Comparison of ENCODE assay signal across 28 mouse cellular contexts in genomic region chr8:106764529-106764928, GRCm38 (mm10).
A peak's percentile ranks its signal among the peaks of the same experiment; 100 is the strongest.
DNase-seq lines count a peak whose midpoint lies in the region; ATAC-seq lines count a peak whose summit lies in the region.
"Had no signal": no experiment of that assay in that cellular context is flagged by ENCODE, and none has a peak within 500 bp of the region (broad histone marks: within the 10 kb centered on the region; RNA-seq: fewer than 3 reads in every experiment).

No protein-coding gene starts in this region.

- no peak overlapping the region for H3K4me2 ChIP-seq in midbrain, embryonic 11.5 days
- H3K4me2 ChIP-seq in midbrain, embryonic 16.5 days (ENCODE audit: low read length), result no peak overlapping the region
- H3K4me2 ChIP-seq: embryonic facial prominence, embryonic 12.5 days; embryonic facial prominence, embryonic 15.5 days; heart, embryonic 12.5 days; heart, embryonic 15.5 days; hindbrain, embryonic 13.5 days had no signal

- peak; percentile 9 for DNase-seq in cerebellum, adult 9-10 months
- no peak for DNase-seq in cerebellum, adult 11-12 months
- DNase-seq in cerebellum, postnatal 25 days, result peak; percentile 18 to 32
- no peak for DNase-seq in cerebellum, postnatal 36 days
- DNase-seq in midbrain, embryonic 11.5 days (ENCODE audit: low spot score, missing footprints), result peak; percentile 23
- no peak for DNase-seq in heart, adult 8-10 months (ENCODE audit: low spot score)
- DNase-seq: adrenal gland, postnatal 10 days; adrenal gland, postnatal 36 days; B cell, adult 2 months; forebrain, postnatal 0 days; gastrocnemius, adult 2 months; gastrocnemius, postnatal 14 days; heart, adult 11 months; heart, postnatal 10 days; heart, postnatal 36 days; kidney, adult 18-20 months had no signal

- H3K4me3 ChIP-seq in midbrain, embryonic 11.5 days (ENCODE audit: low read depth, low read length), result no peak overlapping the region
- H3K4me3 ChIP-seq in midbrain, embryonic 16.5 days (ENCODE audit: low read depth, low read length), result no peak overlapping the region
- H3K4me3 ChIP-seq: embryonic facial prominence, embryonic 12.5 days; embryonic facial prominence, embryonic 15.5 days; gastrocnemius, adult 2 months; heart, embryonic 12.5 days; heart, embryonic 15.5 days; hindbrain, embryonic 10.5 days; hindbrain, embryonic 13.5 days had no signal

- no peaks in the 10 kb centered on the region for H3K36me3 ChIP-seq in midbrain, embryonic 11.5 days (ENCODE audit: control insufficient read depth, insufficient read depth, low read length)
- H3K36me3 ChIP-seq in midbrain, embryonic 16.5 days (ENCODE audit: control insufficient read depth, insufficient read depth, low read length), result no peaks in the 10 kb centered on the region
- H3K36me3 ChIP-seq: embryonic facial prominence, embryonic 12.5 days; embryonic facial prominence, embryonic 15.5 days; heart, embryonic 12.5 days; heart, embryonic 15.5 days; hindbrain, embryonic 10.5 days; hindbrain, embryonic 13.5 days had no signal

- peaks cover 11% of the 10 kb centered on the region for H3K4me1 ChIP-seq in midbrain, embryonic 11.5 days (ENCODE audit: control insufficient read depth, insufficient read depth, low read length)
- peaks cover 14% of the 10 kb centered on the region; the same call in 1 of the 2 replicates for H3K4me1 ChIP-seq in midbrain, embryonic 16.5 days (ENCODE audit: control insufficient read depth, insufficient read depth, low read length)

- H3K27ac ChIP-seq in midbrain, embryonic 11.5 days (ENCODE audit: low read depth, low read length), result no peak overlapping the region
- H3K27ac ChIP-seq in midbrain, embryonic 16.5 days (ENCODE audit: low read length), result no peak overlapping the region
- H3K27ac ChIP-seq: embryonic facial prominence, embryonic 12.5 days; embryonic facial prominence, embryonic 15.5 days; gastrocnemius, adult 2 months; heart, embryonic 15.5 days; hindbrain, embryonic 10.5 days; hindbrain, embryonic 13.5 days; hindbrain, postnatal 0 days had no signal

- H3K27me3 ChIP-seq in midbrain, embryonic 11.5 days (ENCODE audit: control insufficient read depth, insufficient read depth, low read length), result no peaks in the 10 kb centered on the region
- no peaks in the 10 kb centered on the region for H3K27me3 ChIP-seq in midbrain, embryonic 16.5 days (ENCODE audit: control insufficient read depth, insufficient read depth, low read depth, low read length)
- H3K27me3 ChIP-seq: CH12.LX; embryonic facial prominence, embryonic 12.5 days; embryonic facial prominence, embryonic 15.5 days; heart, embryonic 12.5 days; heart, embryonic 15.5 days; hindbrain, embryonic 13.5 days had no signal

- H3K9me3 ChIP-seq in midbrain, embryonic 11.5 days (ENCODE audit: control insufficient read depth, low read length), result no peaks in the 10 kb centered on the region
- no peaks in the 10 kb centered on the region for H3K9me3 ChIP-seq in midbrain, embryonic 16.5 days (replicated peaks; ENCODE audit: control insufficient read depth, low read length, poor library complexity, severe bottlenecking)
- H3K9me3 ChIP-seq: embryonic facial prominence, embryonic 12.5 days; embryonic facial prominence, embryonic 15.5 days; heart, embryonic 15.5 days; hindbrain, embryonic 10.5 days; hindbrain, embryonic 13.5 days had no signal

- no peak overlapping the region for H3K9ac ChIP-seq in midbrain, embryonic 11.5 days (ENCODE audit: low read length)
- no peak overlapping the region for H3K9ac ChIP-seq in midbrain, embryonic 16.5 days (ENCODE audit: low read depth, low read length)
- H3K9ac ChIP-seq: embryonic facial prominence, embryonic 12.5 days; embryonic facial prominence, embryonic 15.5 days; forebrain, postnatal 0 days; heart, embryonic 12.5 days; heart, embryonic 15.5 days; hindbrain, embryonic 13.5 days had no signal

- 86% methylated on average over 1 of the region's 1 CpGs for WGBS in midbrain, embryonic 11.5 days
- WGBS in midbrain, embryonic 16.5 days, result 93% methylated on average over 1 of the region's 1 CpGs

- no peak for ATAC-seq in midbrain, embryonic 11.5 days (ENCODE audit: low FRiP score)
- no peak for ATAC-seq in midbrain, embryonic 16.5 days
- ATAC-seq: forebrain, embryonic 14.5 days; forebrain, postnatal 0 days; hindbrain, postnatal 0 days; inflammation-experienced regulatory T-cells, adult 6 months; intestine, embryonic 16.5 days had no signal

Comparison
In these comparisons a context has a peak if more than half of its experiments do, and no peak if none do; other contexts are left out.
1. DNase-seq: peak in cerebellum, adult 9-10 months (single experiment), cerebellum, postnatal 25 days (2 of 2) and midbrain, embryonic 11.5 days (single experiment); none in cerebellum, adult 11-12 months (single experiment), cerebellum, postnatal 36 days (0 of 2) and heart, adult 8-10 months (single experiment).